Mouse (Mus musculus) gastrocnemius, postnatal 14 days (tissue): ENCODE results near the gene Kcnab2. TPM values are rescaled to one million over a fixed set of nuclear protein-coding genes. Genes with fewer than 3 reads are reported as not detected.

ENCODE experiments used
- DNase-seq: peaks from one replicate; pipeline ENCODE4 v3.0.0; 2021; ENCODE audit warnings: mixed read lengths
- intact Hi-C: fragments of 180-260 bp; cut with DNase I; formaldehyde crosslinking; loops from one replicate; pipeline ENCODE4 v1.15.1; 2025; ENCODE audit warnings: low total_unique reads
- total RNA-seq, 2 experiments: library from RNA; stranded (reverse); gene quantifications; 2 replicates each; pipeline ENCODE4 v1.2.3; 2021

Kcnab2 gene
- total RNA-seq, 2 experiments from 2014 or later: 2.2 to 3.2 TPM

GRCm38 (mm10) chr4:152344651-152345050 lies 133.0 kb downstream of the Kcnab2 start:
- no peak for DNase-seq
- intact Hi-C loops: loop anchor here (5.0 kb wide), 2 partner anchors 93 to 148 kb away; no protein-coding TSS in a partner anchor

- DNase-seq: no peak
- intact Hi-C loops: loop anchor here (5.0 kb wide), 2 partner anchors 94 to 149 kb away; no protein-coding TSS in a partner anchor
Measured at GRCm38 (mm10) chr4:152343296-152343695, 134.4 kb downstream of the Kcnab2 start.

Other genes starting within 250 kb of the Kcnab2 start
- 10 to 100 TPM; 18.0 to 21.0 TPM for gene Gpr153, start 203.6 kb downstream of the Kcnab2 start, total RNA-seq
- gene Hes3, start 186.2 kb downstream of the Kcnab2 start, total RNA-seq: not detected
- 10 to 100 TPM; 16.0 to 19.0 TPM for gene Icmt, start 180.6 kb downstream of the Kcnab2 start, total RNA-seq
- not detected for gene Rnf207, start 158.9 kb downstream of the Kcnab2 start, total RNA-seq
- 100 to 1,000 TPM; 233 to 251 TPM for gene Rpl22, start 152.1 kb downstream of the Kcnab2 start, total RNA-seq
- under 1 TPM; 0.11 to 0.45 TPM for gene Chd5, start 139.2 kb downstream of the Kcnab2 start, total RNA-seq
- gene Nphp4, start 1.2 kb downstream of the Kcnab2 start, total RNA-seq: 1 to 10 TPM; 1.2 to 1.3 TPM